Mouse (Mus musculus): ENCODE results near the gene Diras1.

Diras1 gene

GRCm38 (mm10) chr10:81028219-81028618, 2.8 kb upstream of the Diras1 start:
- DNase-seq (ENCODE audit: low read depth, low spot score) = no peak

GRCm38 (mm10) chr10:81027331-81027730, 1.9 kb upstream of the Diras1 start:
- DNase-seq (ENCODE audit: low read depth, low spot score) = no peak

GRCm38 (mm10) chr10:81026857-81027256, 1.4 kb upstream of the Diras1 start:
- DNase-seq (ENCODE audit: low read depth, low spot score) = no peak

GRCm38 (mm10) chr10:81025047-81025621, 328 bp downstream of the Diras1 start:
- no peak for DNase-seq (ENCODE audit: low read depth, low spot score)

GRCm38 (mm10) chr10:81024346-81024937, 1.0 kb downstream of the Diras1 start:
- DNase-seq (ENCODE audit: low read depth, low spot score) = no peak

- no peak for DNase-seq (ENCODE audit: low read depth, low spot score)
These were observed 2.7 kb downstream of the Diras1 start for GRCm38 (mm10) chr10:81022744-81023143.

GRCm38 (mm10) chr10:81021547-81022110, 3.8 kb downstream of the Diras1 start:
- DNase-seq (ENCODE audit: low read depth, low spot score) = no peak

GRCm38 (mm10) chr10:81020207-81020606, 5.3 kb downstream of the Diras1 start:
- no peak for DNase-seq (ENCODE audit: low read depth, low spot score)

- no peak for DNase-seq (ENCODE audit: low read depth, low spot score)
These were observed 5.8 kb downstream of the Diras1 start for GRCm38 (mm10) chr10:81019687-81020086.

- DNase-seq (ENCODE audit: low read depth, low spot score) = no peak
These were observed 7.1 kb downstream of the Diras1 start for GRCm38 (mm10) chr10:81018326-81018725.

GRCm38 (mm10) chr10:81016645-81017044, 8.8 kb downstream of the Diras1 start:
- peak; percentile 75 for DNase-seq (ENCODE audit: low read depth, low spot score)

- DNase-seq (ENCODE audit: low read depth, low spot score) = no peak
These were observed 9.8 kb downstream of the Diras1 start for GRCm38 (mm10) chr10:81015666-81016065.

GRCm38 (mm10) chr10:81014393-81015384, 10.8 kb downstream of the Diras1 start, which contains the start of gene Gng7:
TSS of gene Gng7 (minus strand) at chr10:81014945.
- peak; percentile 90 for DNase-seq (ENCODE audit: low read depth, low spot score)

GRCm38 (mm10) chr10:81010851-81011250, 14.6 kb downstream of the Diras1 start:
- DNase-seq (ENCODE audit: low read depth, low spot score) = no peak

- DNase-seq (ENCODE audit: low read depth, low spot score) = no peak
These were observed 18.2 kb downstream of the Diras1 start for GRCm38 (mm10) chr10:81007240-81007639.

- DNase-seq (ENCODE audit: low read depth, low spot score) = no peak
These were observed 19.3 kb downstream of the Diras1 start for GRCm38 (mm10) chr10:81006005-81006677.

GRCm38 (mm10) chr10:81001161-81001560, 24.3 kb downstream of the Diras1 start:
- no peak for DNase-seq (ENCODE audit: low read depth, low spot score)

GRCm38 (mm10) chr10:81000197-81001062, 25.0 kb downstream of the Diras1 start:
- no peak for DNase-seq (ENCODE audit: low read depth, low spot score)

GRCm38 (mm10) chr10:80999362-81000196, 25.9 kb downstream of the Diras1 start:
- DNase-seq (ENCODE audit: low read depth, low spot score) = peak; percentile 88

GRCm38 (mm10) chr10:80998778-80999177, 26.7 kb downstream of the Diras1 start:
- peak; percentile 74 for DNase-seq (ENCODE audit: low read depth, low spot score)
